Mouse (Mus musculus) cortical plate, adult 2 months (tissue): Measurements from ENCODE around the gene Rin2.

Source experiments
- CTCF ChIP-seq: fragments of 200-500 bp; IDR thresholded peaks from 2 replicates; pipeline ENCODE4 v1.5.1; 2011; ENCODE audit warnings: mild to moderate bottlenecking, control low read depth, low read length; ENCODE audit not compliant: insufficient read depth; ENCODE audit errors: extremely low read depth
- POLR2A ChIP-seq: fragments of 200-500 bp; IDR thresholded peaks from 2 replicates; pipeline ENCODE4 v1.6.1; 2011; ENCODE audit warnings: mild to moderate bottlenecking, low read length, control low read depth; ENCODE audit not compliant: insufficient read depth; ENCODE audit errors: extremely low read depth

GRCm38 (mm10) chr2:145704738-145705137 lies 29.7 kb downstream of the Rin2 start:
- TF ChIP-seq CTCF: no peak
- TF ChIP-seq POLR2A: no peak
